Mouse (Mus musculus): ENCODE results near the gene Aoc1. TPM values are rescaled to one million over a fixed set of nuclear protein-coding genes. Genes with fewer than 3 reads are reported as not detected.

Gene Aoc1
- polyA plus RNA-seq (2015; fragmentation: Nextera tagmentation; extraction: Ambion mirVana): 0.05 and 0.17 TPM in 2 replicates

DNA sequence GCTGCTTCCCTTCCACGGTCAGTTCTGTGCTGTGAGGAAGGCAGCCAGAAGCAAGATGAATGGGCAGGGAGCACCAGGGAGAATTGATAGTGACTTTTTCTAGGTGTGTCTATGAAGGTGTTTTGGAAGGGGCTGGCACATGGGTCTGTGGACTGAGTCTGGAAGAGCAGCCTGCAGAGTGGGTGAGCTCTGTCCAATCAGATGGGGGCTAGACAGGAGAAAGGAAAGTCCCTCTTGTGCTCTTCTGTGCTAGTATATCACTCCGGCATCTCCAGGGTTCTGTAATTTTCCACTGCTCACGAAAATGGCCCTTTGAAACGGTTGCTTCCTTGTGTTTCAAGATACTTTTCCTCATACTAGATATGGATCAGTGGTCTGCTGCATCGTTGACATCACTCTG is at the start of gene Aoc1:
Gene Aoc1 (plus strand): TSS at position 301 of the 400 bp plus-strand sequence.

GRCm38 (mm10) chr6:48840371-48840969 is 32.2 kb upstream of the Aoc1 start, which contains the start of gene Tmem176a:
Tmem176a (plus strand) TSS chr6:48840919.

GRCm38 (mm10) chr6:48840973-48841625 is 31.6 kb upstream of the Aoc1 start, which contains the start of gene Tmem176b:
Tmem176b (minus strand) TSS chr6:48841496.

DNA sequence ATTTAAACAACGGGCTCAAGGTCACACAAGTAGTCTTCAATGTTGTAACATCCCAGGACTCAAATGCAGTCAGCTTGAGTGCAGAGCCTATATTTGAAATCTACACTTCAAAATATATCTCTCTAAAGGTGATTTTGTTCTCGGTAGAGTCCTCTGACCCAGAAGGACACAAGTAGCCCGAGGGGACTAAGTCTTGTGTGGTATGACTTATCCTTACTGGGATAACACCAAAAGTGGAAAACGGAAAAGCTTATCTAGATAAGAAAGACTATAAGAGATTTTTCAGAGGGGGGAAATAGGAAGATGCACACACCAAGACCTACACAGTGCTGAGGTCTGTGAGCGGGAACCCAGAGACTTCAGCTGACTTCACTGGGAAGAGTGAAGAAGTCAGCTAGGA is 56.9 kb downstream of the Aoc1 start, which contains the start of gene 1600015I10Rik:
Gene 1600015I10Rik (plus strand): TSS at position 301 of the 400 bp plus-strand sequence.

Other genes with a start within 250 kb of the Aoc1 start
- 0.29 and 0.47 TPM in 2 replicates for gene AI854703, start 246.1 kb upstream of the Aoc1 start, polyA plus RNA-seq (2015; fragmentation: Nextera tagmentation; extraction: Ambion mirVana)
- 2.2 and 3.3 TPM in 2 replicates for gene Gimap8, start 225.7 kb upstream of the Aoc1 start, polyA plus RNA-seq (2015; fragmentation: Nextera tagmentation; extraction: Ambion mirVana)
- 10.8 and 13.3 TPM in 2 replicates for gene Gimap9, start 196.8 kb upstream of the Aoc1 start, polyA plus RNA-seq (2015; fragmentation: Nextera tagmentation; extraction: Ambion mirVana)
- 19.4 and 27.0 TPM in 2 replicates for gene Gimap4, start 188.3 kb upstream of the Aoc1 start, polyA plus RNA-seq (2015; fragmentation: Nextera tagmentation; extraction: Ambion mirVana)
- 20.1 and 29.3 TPM in 2 replicates for gene Gimap6, start 164.7 kb upstream of the Aoc1 start, polyA plus RNA-seq (2015; fragmentation: Nextera tagmentation; extraction: Ambion mirVana)
- gene Gm28053, start 154.3 kb upstream of the Aoc1 start, polyA plus RNA-seq (2015; fragmentation: Nextera tagmentation; extraction: Ambion mirVana): 0.32 and 1.7 TPM in 2 replicates
- 0.99 and 1.6 TPM in 2 replicates for gene Gimap7, start 154.3 kb upstream of the Aoc1 start, polyA plus RNA-seq (2015; fragmentation: Nextera tagmentation; extraction: Ambion mirVana)
- gene Gimap1, start 133.8 kb upstream of the Aoc1 start, polyA plus RNA-seq (2015; fragmentation: Nextera tagmentation; extraction: Ambion mirVana): 18.4 and 28.7 TPM in 2 replicates
- gene Gimap5, start 126.7 kb upstream of the Aoc1 start, polyA plus RNA-seq (2015; fragmentation: Nextera tagmentation; extraction: Ambion mirVana): 17.8 and 24.8 TPM in 2 replicates
- 1.6 and 2.8 TPM in 2 replicates for gene Gimap3, start 102.0 kb upstream of the Aoc1 start, polyA plus RNA-seq (2015; fragmentation: Nextera tagmentation; extraction: Ambion mirVana)
- 50.5 and 64.7 TPM in 2 replicates for gene Tmem176a, start 32.0 kb upstream of the Aoc1 start, polyA plus RNA-seq (2015; fragmentation: Nextera tagmentation; extraction: Ambion mirVana)
- 105 and 133 TPM in 2 replicates for gene Tmem176b, start 31.4 kb upstream of the Aoc1 start, polyA plus RNA-seq (2015; fragmentation: Nextera tagmentation; extraction: Ambion mirVana)
- not detected in 2 replicates for gene 1600015I10Rik, start 57.0 kb downstream of the Aoc1 start, polyA plus RNA-seq (2015; fragmentation: Nextera tagmentation; extraction: Ambion mirVana)
- not detected in 2 replicates for gene Doxl2, start 102.1 kb downstream of the Aoc1 start, polyA plus RNA-seq (2015; fragmentation: Nextera tagmentation; extraction: Ambion mirVana)
- not detected in 2 replicates for gene Svs1, start 114.0 kb downstream of the Aoc1 start, polyA plus RNA-seq (2015; fragmentation: Nextera tagmentation; extraction: Ambion mirVana)
- 0.25 and 0.38 TPM in 2 replicates for gene Gpnmb, start 163.7 kb downstream of the Aoc1 start, polyA plus RNA-seq (2015; fragmentation: Nextera tagmentation; extraction: Ambion mirVana)
- 57.7 and 58.9 TPM in 2 replicates for gene Malsu1, start 200.9 kb downstream of the Aoc1 start, polyA plus RNA-seq (2015; fragmentation: Nextera tagmentation; extraction: Ambion mirVana)

Data from spleen, postnatal 0 days (tissue).